ENCODE assay signal across 11 mouse cellular contexts in genomic region chr3:7134714-7135113, GRCm38 (mm10).
"Had no signal": no experiment of that assay in that cellular context is flagged by ENCODE, and none has a peak within 500 bp of the region (broad histone marks: within the 10 kb centered on the region; RNA-seq: fewer than 3 reads in every experiment).

No protein-coding gene starts in this region.

- DNase-seq: gastrocnemius, adult 2 months; gastrocnemius, postnatal 10 days; gastrocnemius, postnatal 25 days; heart, adult 18-20 months; heart, postnatal 14 days; heart, postnatal 36 days; kidney, adult 11 months; kidney, adult 2 months; kidney, adult 9 months; kidney, postnatal 14 days; kidney, postnatal 36 days had no signal
